13 mouse cellular contexts compared by ENCODE assay signal in the genomic region with DNA sequence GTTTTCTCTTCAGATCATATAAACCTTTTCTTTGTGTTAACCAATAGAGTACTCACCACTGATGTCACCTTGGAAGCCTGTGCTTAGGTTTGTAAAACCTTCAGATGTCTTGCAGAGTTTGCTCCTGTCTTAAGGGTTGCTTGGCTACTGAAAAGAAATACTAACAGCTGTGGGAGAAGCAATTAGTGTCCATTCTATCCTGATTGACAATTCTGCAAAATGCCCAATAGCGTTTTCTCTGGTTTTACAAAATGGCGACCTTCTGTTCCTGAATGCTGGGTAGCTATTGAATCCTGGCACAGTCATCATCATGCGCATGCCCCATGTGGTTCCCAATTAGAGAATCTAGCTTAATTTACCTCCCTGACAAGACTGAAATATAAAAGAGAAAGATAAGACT.
"Had no signal": no experiment of that assay in that cellular context is flagged by ENCODE, and none has a peak within 500 bp of the region (broad histone marks: within the 10 kb centered on the region; RNA-seq: fewer than 3 reads in every experiment).

No protein-coding gene starts in this region.

- H3K27me3 ChIP-seq: kidney, embryonic 15.5 days; limb, embryonic 12.5 days; neural tube, embryonic 13.5 days had no signal

- H3K27ac ChIP-seq: kidney, embryonic 15.5 days; limb, embryonic 12.5 days; liver, embryonic 14.5 days; neural tube, embryonic 13.5 days had no signal

- H3K36me3 ChIP-seq: kidney, embryonic 15.5 days; limb, embryonic 12.5 days; neural tube, embryonic 13.5 days had no signal

- H3K4me1 ChIP-seq: kidney, embryonic 15.5 days; limb, embryonic 12.5 days; neural tube, embryonic 13.5 days had no signal

- H3K4me3 ChIP-seq: kidney, embryonic 15.5 days; limb, embryonic 12.5 days; neural tube, embryonic 13.5 days had no signal

- DNase-seq: kidney, adult 2 months; kidney, postnatal 25 days; layer of hippocampus, postnatal 36 days; liver; lung, adult 18-20 months; right cerebral cortex, postnatal 4 days; spleen, adult 18-20 months; thymus, adult 18-20 months; thymus, postnatal 14 days had no signal

- H3K4me2 ChIP-seq: kidney, embryonic 15.5 days; limb, embryonic 12.5 days; neural tube, embryonic 13.5 days had no signal

- H3K9me3 ChIP-seq: kidney, embryonic 15.5 days; limb, embryonic 12.5 days; neural tube, embryonic 13.5 days had no signal

- H3K9ac ChIP-seq: kidney, embryonic 15.5 days; limb, embryonic 12.5 days; liver, embryonic 14.5 days; neural tube, embryonic 13.5 days had no signal
